Mouse (Mus musculus) testis, adult 2 months (tissue): ENCODE results near the gene Trpc6.

Experiments used
- CTCF ChIP-seq: fragments of 200-500 bp; IDR thresholded peaks from 2 replicates; pipeline ENCODE4 v1.5.1; 2012; ENCODE audit warnings: low read depth, mild to moderate bottlenecking, inconsistent platforms, low read length, moderate library complexity; ENCODE audit not compliant: control insufficient read depth, insufficient read depth, insufficient replicate concordance
- POLR2A ChIP-seq: fragments of 200-500 bp; IDR thresholded peaks from 2 replicates; pipeline ENCODE4 v1.6.1; 2012; ENCODE audit warnings: low read depth, mild to moderate bottlenecking, inconsistent platforms, low read length, moderate library complexity; ENCODE audit not compliant: control insufficient read depth

DNA sequence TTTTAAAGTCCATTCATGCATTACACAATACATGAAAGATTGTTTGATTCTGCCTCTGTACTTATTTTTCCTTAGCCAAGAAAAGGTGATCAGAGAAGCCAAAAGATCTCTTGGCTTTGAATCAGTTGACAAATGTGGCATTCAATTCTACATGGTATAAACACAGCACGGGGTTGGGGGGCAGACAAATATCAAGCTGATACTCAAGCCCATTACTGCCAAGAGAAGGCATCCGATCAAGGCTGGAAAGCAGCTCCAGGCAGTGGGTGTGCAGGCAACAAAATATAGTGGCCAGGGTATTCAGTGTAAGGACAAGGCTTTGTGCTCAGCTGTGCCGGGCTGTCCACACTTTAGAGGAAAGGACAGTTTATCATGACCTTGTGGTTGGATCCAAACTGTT lies 185.1 kb downstream of the Trpc6 start:
- no peak for TF ChIP-seq CTCF
- no peak for TF ChIP-seq POLR2A
